Mouse (Mus musculus): Measurements from ENCODE around the gene Gm20388.

Gene Gm20388

DNA sequence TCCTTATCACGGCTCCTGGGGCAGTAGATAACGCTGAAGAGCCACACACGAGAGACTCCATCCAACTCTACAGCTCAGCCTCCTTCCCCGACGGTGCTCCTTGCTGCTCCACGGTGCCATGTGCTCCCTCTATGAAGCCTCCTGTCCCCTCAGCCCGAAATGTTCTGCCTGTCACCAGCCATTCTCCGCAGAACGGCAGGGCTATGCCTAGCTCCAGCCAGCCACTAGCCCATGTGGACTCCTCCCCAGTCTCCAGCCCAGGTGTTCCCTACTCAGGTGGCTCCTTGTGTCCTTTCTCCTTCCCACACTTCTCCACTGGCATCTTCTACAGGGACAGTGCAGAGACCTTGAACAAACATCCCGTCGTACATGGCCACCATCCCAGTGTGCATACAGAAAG, 1634.3 kb downstream of the Gm20388 start:
- no peak for DNase-seq (ENCODE audit: low read depth, low spot score)

DNA sequence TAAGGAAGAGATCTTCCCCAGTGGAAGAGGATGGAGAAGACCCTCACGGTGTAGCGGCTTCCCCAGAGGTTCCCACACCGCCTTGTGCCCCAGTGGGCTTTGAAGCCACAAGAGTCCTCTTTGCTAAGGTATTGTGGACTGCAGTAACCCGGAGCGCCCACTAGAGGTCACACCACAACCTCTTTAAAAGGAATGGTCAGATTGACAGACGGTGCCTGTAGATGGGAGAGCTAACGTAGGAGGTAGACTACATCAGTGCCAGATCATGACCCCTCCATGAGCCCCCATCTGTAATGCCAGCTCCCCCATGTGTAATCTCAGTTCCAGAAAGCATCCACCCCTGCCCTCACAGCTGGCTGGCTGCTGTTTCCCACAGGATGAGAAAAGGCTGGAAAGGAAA, 1636.5 kb downstream of the Gm20388 start:
- peak; percentile 77 for DNase-seq (ENCODE audit: low read depth, low spot score)

DNA sequence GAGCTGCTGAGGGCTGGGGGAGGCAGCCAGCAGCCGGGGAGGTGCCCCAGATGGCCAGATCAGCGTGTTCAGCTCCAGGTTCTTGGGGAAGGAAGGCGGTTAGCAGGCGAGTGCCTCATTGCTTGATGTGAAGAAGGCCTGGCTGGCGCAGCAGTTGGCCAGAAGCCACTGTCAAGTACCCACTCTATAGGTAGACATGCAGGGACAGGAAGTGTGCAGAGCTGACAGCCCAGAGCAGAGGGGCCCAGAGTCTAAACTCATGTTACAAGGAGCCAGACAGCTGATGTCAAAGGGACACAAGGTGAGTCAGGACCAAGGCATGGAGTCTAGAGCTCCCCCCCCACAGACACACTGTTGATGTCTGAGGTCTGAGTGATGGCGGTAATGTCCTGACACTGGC, 1639.4 kb downstream of the Gm20388 start:
- no peak for DNase-seq (ENCODE audit: low read depth, low spot score)

DNA sequence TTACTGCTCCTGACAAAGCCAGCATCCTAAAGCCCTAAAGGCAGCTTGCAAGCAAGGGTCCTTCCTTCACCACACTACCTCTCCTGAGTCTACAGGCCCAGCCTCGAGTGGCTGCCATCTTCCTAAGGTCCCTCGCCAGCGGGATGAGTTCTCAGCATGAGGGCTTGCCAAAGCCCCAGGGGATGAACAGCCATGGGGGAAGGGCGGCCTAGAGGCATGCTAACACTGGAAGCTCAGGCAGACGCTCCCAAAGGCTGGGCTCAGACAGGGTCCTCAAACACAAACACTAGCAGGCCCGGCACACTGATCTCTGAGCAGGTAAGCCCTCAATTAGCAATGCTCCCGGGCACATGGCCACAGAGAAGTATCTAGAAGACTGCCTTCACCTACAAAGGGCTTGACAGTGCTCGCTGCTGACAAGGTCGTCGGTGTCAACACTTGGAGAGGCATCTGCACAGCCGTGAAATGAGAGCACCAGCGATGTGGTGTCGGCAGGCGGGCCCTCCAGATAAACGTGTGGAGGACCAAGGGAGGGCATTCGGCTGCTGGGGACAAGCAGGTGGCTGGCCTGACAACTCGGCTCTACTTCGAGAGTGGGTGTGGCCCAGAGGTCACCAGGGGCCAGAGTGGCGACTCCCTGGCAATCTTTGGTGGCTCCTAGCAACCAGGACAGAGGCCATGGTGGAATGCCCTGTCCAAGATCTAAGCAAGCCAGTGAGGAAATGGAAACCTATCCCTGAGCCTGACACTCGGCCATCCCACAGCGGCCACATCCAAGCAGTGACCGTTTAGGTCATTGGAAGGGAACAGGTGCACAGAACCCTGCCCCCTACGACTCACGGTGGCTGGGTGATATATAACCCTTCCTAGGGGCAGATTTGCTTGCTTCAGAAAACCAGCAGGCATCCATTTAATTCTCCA, 1640.7 kb downstream of the Gm20388 start:
- no peak for DNase-seq (ENCODE audit: low read depth, low spot score)

DNA sequence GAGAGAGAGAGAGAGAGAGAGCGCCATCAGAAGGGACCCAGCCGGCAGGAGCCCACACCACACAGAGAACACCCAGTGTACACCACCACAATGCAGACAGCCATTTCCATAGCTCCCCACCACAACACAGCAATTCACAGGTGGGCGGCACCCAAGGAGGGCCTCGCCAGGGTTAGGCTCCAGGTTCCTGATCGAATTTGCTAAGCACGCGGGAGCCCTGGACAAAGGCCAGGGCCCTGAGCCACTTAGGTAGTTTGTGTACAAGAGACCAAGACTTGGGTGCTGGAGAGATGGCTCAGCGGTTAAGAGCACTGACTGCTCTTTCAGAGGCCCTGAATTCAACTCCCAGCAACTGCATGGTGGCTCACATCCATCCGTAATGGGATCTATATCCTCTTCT, 1641.9 kb downstream of the Gm20388 start:
- no peak for DNase-seq (ENCODE audit: low read depth, low spot score)

DNA sequence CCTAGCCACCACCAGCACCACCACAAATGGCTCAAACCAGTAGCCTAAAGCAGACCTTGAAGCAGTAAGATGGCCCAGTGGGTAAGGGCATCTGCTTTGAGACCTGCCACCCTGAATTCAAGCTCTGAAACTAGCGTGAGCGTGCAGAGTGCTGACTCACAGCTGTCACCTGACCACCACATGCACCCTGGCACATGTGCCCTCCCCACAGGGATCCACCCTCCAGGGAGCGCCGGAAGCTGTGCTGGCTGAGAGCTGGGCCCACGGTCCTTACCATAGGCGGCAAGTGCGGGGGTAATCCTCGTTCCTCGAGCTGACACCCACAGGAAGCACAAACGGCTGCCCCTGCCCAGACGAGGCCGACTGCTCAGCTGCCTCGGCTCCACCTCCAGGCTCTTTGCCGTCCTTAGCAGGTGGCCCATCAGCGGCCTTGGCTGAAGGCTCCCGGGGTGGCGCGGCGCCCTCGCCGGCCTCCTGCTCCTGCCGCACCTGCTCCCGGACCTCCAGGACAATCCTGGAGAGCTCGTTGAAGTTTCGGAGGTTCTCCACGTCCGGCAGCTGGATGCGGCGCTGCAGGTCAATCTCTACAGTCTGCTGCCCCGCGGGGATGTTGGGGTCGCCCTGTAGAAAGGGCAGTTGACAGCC, 1643.3 kb downstream of the Gm20388 start:
- no peak for DNase-seq (ENCODE audit: low read depth, low spot score)

DNA sequence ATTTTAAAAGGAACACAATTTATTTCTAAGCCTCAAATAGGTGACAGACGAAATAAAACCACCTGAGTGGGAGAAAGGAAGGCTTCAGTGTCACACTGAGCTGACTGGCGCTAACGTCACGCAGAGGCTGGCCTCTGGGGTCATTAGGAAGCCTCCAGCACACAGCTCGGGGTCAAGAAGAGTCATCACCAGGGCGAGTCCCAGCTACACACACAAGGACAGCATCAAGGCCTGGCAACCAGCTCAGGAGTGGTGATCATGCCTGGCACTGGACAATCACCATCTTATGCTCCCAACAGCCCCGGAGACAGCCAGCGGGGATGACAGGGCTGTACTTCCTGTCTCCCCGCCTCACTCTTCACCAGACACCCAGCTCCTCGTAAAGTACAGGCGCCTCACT, 1647.1 kb downstream of the Gm20388 start:
- DNase-seq (ENCODE audit: low read depth, low spot score) = no peak

DNA sequence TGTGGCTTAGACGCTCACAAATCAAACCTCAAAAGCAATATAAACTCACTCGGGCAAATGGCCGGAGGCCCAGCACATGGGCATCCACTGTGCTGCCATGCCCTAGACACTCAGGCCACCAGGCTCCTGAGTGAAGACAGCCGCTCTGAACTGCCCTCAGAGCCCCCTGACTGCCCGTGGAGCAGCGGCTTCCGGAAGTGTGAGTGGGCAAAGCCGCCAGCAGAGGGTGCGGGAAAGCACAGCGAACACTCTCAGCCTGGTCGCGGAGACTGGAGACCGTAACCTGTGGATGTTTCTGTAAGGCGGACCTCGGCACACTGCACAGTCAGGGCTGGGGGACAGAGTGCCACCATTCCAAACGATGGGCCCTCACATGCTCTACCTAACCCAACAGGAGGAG, 1647.9 kb downstream of the Gm20388 start:
- DNase-seq (ENCODE audit: low read depth, low spot score) = no peak

DNA sequence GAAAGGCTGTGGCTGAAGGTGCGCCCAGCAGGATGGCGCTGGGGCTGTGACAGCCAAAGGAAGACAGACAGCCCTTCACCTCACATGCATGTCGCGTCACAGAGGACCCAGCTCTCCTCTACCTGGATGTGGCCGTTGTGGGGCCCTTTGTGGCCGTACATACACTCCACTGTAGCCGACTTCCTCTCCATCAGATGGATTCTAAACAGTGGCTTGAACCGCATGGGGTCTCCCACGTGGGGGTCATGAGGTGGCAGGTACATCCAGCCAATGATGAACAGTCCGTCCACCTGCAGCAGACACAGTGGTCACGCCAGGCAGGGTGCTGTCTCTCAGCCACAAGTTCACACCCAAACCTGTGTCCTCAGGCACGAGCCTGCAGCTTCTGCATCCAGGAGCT, 1649.2 kb downstream of the Gm20388 start:
- DNase-seq (ENCODE audit: low read depth, low spot score) = no peak

DNA sequence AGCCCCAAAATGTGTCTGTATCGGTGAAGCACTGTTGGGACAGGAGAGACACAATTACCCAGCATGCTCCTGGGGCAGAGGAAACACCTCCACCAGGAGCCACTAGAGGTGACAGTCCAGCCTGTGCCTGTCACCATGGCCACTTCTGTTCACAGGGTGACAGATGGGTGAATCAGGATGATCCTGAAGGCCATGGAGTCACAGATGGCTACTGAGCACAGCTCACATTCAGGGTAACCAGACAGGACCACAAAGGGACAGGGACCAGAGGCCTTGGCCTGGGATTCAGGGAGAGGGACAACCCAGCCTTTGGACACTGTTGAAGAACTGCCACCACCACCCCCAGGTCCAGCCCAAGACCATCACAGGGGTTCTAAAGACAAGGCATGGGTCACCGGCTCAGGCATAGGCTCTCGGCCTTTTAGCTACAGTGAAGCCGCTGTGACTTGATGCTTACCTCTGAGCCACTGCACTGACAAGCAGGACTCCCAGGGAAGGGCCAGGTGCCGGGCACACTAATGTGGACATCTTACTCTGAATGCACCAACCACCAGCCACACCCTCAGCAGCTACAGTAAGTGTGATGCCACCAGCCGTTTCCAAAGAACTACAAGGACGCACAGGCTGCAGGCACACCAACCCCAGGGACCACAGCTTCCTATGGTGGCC, 1649.9 kb downstream of the Gm20388 start:
- DNase-seq (ENCODE audit: low read depth, low spot score) = no peak

DNA sequence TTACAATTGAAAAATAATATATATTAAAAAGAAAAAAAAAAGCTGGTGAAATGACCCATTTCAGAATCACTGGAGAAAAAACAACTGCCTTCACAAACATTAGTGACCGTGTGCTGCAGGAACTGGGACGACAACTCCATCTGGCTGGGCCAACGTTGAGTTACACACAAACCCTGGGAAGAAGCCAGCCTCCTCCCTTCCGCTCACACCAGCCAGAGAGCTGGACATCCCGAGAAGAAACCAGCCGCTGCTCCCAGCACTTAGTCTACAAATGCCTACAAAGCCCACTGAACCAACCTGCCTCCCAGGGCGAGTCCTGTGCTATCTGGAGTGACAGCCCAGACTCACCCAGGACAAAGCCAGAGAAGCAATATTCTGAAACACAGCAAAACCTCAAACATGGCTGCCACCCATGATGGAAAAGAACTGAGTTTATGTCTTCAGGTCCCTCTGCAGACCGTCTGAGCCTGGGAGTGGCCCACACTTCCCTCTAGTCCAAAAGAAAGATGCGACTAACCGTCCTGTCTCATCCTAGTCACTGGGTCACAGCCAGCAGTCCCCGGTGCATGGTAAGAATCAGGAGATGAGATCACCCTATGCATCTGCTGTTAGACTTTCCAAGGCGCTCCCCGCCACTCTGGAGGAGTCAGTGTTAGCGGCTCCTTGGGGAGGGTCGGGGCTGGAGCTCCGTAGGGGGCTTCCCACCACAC, 1651.2 kb downstream of the Gm20388 start:
- DNase-seq (ENCODE audit: low read depth, low spot score) = no peak

DNA sequence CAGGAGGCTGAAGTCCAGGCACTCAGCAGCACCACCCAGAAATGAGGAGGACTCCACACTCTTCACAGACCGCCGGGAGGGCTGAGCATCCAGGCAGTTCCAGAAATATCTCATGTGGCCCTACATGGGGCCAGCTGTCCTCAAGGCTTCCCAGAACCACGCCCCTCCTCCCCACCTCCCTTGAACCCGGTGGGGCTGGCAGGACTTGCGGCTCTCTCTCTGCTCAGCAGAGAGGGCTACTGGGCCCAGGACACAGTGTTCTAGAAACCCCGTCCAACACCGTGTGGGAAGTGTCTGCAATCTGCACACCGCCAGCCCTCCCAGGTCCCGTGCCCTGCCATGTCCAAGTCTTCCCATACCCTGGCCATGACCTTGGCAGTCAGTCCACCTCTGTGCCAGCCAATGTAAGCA, 1652.3 kb downstream of the Gm20388 start:
- no peak for DNase-seq (ENCODE audit: low read depth, low spot score)

DNA sequence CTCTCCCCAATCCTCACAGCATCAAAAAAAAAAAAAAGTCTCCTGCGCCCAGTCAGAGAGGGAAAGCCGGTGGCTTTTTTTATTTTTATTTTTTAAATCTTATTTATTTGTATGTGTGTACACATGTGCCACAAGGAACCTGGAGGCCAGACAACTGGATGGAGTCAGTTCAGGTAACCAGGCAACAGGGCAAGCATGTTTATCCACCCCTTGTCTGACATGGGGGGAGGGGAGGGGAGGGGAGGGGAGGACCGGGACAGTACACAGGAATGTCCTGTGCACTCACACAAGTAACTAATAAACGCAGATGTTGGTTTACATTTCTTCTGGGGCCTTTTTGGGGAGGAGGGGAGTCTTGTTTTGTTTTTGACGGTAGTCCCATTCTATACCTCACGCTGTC, 1653.1 kb downstream of the Gm20388 start:
- no peak for DNase-seq (ENCODE audit: low read depth, low spot score)

DNA sequence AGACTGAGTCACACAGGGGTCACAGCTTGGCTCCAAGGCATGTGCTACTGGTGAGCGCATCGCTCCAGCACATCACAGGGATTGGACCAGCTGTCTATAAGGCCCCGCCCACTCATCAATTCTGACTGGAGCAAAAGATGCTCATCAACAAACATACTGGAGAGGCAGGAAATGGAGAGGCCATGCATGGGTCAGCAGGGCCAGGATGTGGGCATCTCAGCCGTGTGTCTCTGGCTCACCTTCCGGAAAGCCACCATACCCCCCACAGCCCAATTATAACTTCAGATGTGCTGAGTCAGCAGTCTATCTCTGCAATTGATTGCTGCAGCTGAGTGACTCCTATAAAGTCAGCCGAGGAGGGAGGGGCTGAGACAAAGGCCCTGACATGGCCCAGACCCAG, 1657.7 kb downstream of the Gm20388 start:
- DNase-seq (ENCODE audit: low read depth, low spot score) = peak; percentile 53

DNA sequence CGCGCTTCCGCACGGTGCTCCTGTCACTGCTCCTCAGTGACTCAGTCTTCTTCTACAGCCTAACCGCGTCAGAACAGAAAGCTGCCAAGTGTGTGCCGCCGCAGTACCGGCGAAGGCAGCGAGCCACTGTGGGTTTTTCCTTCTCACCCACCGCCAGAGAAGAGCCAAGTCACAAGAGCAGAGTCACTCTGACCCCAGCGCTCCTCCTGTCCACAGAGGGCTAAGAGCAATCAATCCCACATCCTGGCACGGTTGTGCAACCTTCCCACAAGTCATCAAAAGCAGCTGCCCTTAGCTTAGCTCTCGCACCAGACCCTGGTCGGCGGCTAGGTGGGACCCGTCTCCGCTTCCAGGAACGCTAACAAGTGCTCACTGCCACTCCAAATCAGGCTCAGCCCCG, 1659.7 kb downstream of the Gm20388 start:
- no peak for DNase-seq (ENCODE audit: low read depth, low spot score)

DNA sequence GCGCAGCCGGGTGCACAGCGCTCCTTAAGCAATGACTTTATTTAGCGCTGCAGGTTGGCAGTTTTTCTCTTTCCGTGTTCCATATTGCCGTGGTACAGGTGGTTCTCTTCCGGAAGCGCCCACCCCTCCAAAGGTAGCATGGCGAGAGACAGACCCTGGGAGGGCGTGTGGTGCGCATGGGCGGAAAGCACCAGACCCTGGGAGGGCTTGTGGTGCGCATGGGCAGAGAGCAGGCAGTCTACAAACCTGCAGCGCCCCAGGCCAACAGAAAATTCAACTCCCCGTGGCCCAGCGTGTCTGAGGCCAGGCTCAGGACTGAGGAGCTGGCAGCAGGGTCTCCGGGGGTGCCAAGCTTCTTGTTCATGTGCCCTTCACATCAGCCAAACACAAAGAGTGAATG, 1660.2 kb downstream of the Gm20388 start:
- no peak for DNase-seq (ENCODE audit: low read depth, low spot score)

DNA sequence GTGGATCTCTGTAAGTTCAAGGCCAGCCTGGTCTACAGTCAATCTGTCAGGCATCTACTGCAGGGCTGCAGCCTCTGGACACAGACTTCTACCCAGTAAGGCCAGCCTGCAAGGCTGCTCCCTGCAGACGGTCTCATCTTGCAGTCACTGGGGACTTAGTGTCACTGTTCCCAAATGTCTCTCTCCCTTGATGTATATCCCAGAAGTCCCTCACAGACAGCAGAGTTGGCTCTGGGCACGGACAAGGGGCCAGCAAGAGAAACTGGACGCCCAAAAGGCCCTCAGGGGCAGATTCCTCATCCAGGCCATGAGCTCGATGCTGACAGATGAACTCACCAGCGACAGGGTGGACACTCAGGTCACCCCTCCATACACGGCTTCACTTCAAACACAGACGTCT, 1661.5 kb downstream of the Gm20388 start:
- DNase-seq (ENCODE audit: low read depth, low spot score) = no peak

DNA sequence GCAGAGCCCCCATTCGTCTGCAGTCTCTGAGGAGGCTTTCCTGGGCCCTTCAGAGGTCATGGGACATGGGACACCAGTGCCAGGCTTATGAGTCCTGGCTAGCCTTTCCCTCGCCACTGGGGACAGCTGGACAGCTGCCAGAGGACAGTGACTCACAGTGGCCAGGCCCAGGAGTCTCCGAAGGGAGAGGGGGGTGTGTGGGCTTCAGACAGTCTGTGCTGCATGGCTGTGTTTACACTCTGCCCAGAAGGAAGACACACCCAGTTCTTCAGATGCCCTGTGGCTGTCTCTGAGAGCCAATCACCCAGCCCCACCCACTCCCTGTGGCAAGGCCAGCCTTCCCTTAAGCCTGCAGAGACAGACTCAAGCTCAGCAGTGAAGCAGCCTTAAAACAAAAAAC, 1662.6 kb downstream of the Gm20388 start:
- DNase-seq (ENCODE audit: low read depth, low spot score) = peak; percentile 47

DNA sequence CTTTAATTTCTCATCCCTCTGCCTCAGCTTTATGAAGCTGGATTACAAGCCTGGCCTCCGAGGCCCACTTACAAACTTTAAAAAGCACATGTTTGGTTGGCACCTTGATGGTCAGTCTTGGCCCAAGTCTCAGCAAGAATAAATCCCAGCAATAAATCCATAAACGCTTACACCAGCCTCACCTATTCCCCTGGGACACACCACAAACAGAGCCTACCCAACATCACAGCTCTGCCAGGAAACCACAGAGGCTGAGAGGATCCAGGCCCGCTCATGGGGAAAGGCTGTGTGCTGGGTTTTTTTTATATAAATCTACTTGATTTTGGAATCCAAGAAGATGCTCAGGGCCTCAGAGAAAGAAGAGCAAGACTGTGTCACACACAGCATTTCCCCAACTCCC, 1665.0 kb downstream of the Gm20388 start:
- DNase-seq (ENCODE audit: low read depth, low spot score) = no peak

DNA sequence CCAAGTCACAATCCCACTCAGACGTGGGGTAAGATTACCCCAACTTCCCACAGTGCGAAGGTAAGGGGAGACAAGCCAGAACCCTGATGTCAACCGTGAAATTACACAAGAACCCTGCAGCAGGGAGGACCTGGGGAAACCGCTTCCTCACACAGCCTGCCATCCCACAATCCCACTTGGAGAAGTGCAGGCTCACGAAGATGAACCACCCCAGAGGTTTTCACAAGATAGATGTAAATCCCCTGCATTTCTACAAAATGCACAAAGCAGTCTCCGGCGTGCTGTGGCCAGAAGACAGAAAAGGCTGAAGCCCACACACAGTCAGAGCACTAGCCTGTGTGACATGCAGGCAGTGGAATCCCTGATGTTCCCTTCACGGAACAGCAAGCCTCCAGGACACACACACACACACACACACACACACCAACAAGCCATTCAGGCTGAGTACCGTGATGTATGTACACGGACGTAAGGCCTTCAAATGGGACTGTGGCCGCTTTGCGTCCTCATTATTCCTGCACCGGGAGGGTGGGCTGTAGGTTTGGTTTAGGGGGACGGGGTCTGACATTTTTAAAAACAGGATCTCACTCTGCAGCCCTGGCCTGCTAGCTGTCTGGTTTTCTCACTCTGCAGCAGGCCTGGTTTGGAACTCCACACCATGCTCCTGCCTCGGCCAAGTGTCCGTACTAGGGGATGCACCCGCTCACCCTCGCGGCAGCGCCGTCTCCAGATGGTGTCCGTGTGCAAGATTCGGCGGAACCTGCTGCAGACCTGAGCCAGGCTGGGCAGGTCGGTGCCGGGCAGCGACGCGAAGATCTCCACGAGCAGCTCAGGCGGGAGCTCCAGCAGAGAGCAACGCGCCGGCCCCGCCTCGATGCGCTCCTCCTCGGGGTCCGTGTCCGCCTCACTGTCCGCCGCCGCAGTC, 1667.4 kb downstream of the Gm20388 start:
- DNase-seq (ENCODE audit: low read depth, low spot score) = no peak

Measured in CD4-positive helper T cell, adult 2 months (primary cell).